Mouse (Mus musculus): ENCODE results near the gene Scn3b.

GRCm38 (mm10) chr9:40334617-40335016 is 65.6 kb downstream of the Scn3b start:
- no peak for TF ChIP-seq CTCF (conservative IDR thresholded peaks at IDR 0.05; ENCODE audit: low read length)
- TF ChIP-seq NANOG (IDR thresholded peaks at IDR 0.05; ENCODE audit: borderline replicate concordance, low read length): no peak

Data from E14TG2a.4 (cell line).